Mouse (Mus musculus) hindbrain, postnatal 0 days (tissue): Measurements from ENCODE around the gene Usp18. TPM values are rescaled to one million over a fixed set of nuclear protein-coding genes. Genes with fewer than 3 reads are reported as not detected.

ENCODE experiments used
- ATAC-seq: fragments of 200-750 bp; cut with Nextera tagmentation; 2 replicates; pipeline ENCODE4 v1.8.0; 2017; ENCODE audit warnings: mild to moderate bottlenecking, moderate TSS enrichment, moderate library complexity
- DNase-seq: peaks from one replicate; pipeline ENCODE4 v3.0.0-alpha.2; 2015; ENCODE audit warnings: low spot score
- H3K27ac ChIP-seq: fragments of 300-500 bp; sonication (generic); 2 replicates; pipeline ENCODE4 v1.5.1; 2014; ENCODE audit warnings: mild to moderate bottlenecking
- H3K27me3 ChIP-seq: fragments of 300-500 bp; sonication (generic); 2 replicates; pipeline ENCODE4 v1.6.1; 2014; ENCODE audit warnings: low read length, mixed read lengths; ENCODE audit not compliant: insufficient read depth
- H3K36me3 ChIP-seq: fragments of 300-500 bp; sonication (generic); 2 replicates; pipeline ENCODE4 v1.6.1; 2014; ENCODE audit warnings: low read length, mixed read lengths; ENCODE audit not compliant: insufficient read depth
- H3K4me1 ChIP-seq: fragments of 300-500 bp; sonication (generic); 2 replicates; pipeline ENCODE4 v1.6.1; 2014; ENCODE audit warnings: antibody characterized with exemption, low read length, mixed read lengths; ENCODE audit not compliant: insufficient read depth
- H3K4me2 ChIP-seq: fragments of 300-500 bp; sonication (generic); 2 replicates; pipeline ENCODE4 v1.6.1; 2014; ENCODE audit warnings: low read depth, mild to moderate bottlenecking, low read length, moderate library complexity, mixed read lengths
- H3K4me3 ChIP-seq: fragments of 300-500 bp; sonication (generic); 2 replicates; pipeline ENCODE4 v1.5.1; 2014; ENCODE audit warnings: low read length
- H3K9ac ChIP-seq: fragments of 300-500 bp; sonication (generic); replicated peaks from 2 replicates; pipeline ENCODE4 v1.6.1; 2014; ENCODE audit warnings: mild to moderate bottlenecking, low read length, moderate library complexity, mixed read lengths
- H3K9me3 ChIP-seq: fragments of 300-500 bp; sonication (generic); 2 replicates; pipeline ENCODE4 v1.6.1; 2016; ENCODE audit warnings: low read length, mixed read lengths
- CTCF ChIP-seq: IDR thresholded peaks from 2 replicates; pipeline ENCODE4 v1.5.1; 2016; ENCODE audit warnings: antibody characterized with exemption, control low read depth, low read depth
- WGBS: fragments of 180-500 bp; shearing (Covaris S2); extraction: QIAGEN DNeasy Blood & Tissue Kit; methylation state at CpG from one replicate; pipeline ENCODE4 v1.1.7; 2014; 5-methylcytosine and 5-hydroxymethylcytosine counted together
- polyA plus RNA-seq: library from polyadenylated mRNA; unstranded; fragments of >200 nt; fragmentation: Nextera tagmentation; extraction: Ambion mirVana; gene quantifications from 2 replicates; pipeline ENCODE4 v1.2.1, GENCODE M21; 2015
- total RNA-seq: library from RNA; depleted of rRNA; stranded (reverse); fragments of >200 nt; gene quantifications from 2 replicates; pipeline ENCODE4 v1.2.3, GENCODE M21; 2014

Gene Usp18
- total and polyA plus RNA-seq, 2 experiments from 2014 or later, result 2.7 to 3.2 TPM

DNA sequence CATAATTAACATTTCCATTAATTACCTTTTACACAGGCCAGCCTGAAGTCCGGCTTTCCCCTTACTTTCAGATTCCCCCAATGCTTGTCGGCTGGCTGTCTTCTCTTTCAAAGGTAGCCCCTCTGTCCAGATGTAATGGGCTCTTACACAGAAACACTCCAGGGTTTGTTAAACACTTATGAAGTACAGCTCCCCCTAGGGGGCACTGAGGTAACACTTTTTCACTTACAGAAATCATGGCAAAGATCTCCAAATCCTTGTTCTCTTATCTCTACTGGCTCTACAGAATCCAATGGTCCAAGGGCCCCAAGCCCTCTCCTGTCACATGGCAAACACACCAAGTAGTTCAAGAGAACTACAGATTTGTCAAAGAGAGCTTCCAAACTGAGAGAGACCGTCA, 28.6 kb downstream of the Usp18 start:
- ATAC-seq (no peak), DNase-seq (peak; percentile 63)
- Histone ChIP-seq H3K36me3 (no peaks in the 10 kb centered on the region), H3K4me3 (no peak overlapping the region), H3K4me2 (no peak overlapping the region), H3K4me1 (no peaks in the 10 kb centered on the region), H3K27ac (no peak overlapping the region), H3K9ac (no peak overlapping the region), H3K27me3 (no peaks in the 10 kb centered on the region), H3K9me3 (no peaks in the 10 kb centered on the region)
- 72% methylated on average over 3 of the region's 3 CpGs for WGBS
- peak; percentile 55 for TF ChIP-seq CTCF

DNA sequence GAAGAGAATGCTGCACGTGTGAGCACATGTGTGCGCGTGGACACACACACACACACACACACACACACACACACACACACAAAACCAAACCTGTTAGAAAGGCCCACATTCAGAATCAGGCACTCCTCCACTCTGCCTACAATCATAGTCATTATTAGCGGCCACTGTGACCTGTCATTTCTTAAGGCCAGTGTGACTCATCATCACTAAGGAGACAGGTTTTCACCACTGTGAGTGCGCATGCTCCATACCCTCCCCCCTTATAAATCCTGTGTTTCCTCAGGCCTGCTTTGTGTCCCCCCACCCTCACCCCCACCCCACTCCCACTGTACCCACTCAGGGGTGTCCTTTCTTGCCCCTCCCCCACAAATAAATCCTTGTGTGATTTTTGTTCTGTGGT, 38.4 kb downstream of the Usp18 start:
- Histone ChIP-seq H3K27ac (no peak overlapping the region), H3K27me3 (no peaks in the 10 kb centered on the region), H3K36me3 (no peaks in the 10 kb centered on the region), H3K4me1 (no peaks in the 10 kb centered on the region), H3K9me3 (no peaks in the 10 kb centered on the region), H3K9ac (no peak overlapping the region), H3K4me3 (no peak overlapping the region), H3K4me2 (no peak overlapping the region)
- WGBS, result 93% methylated on average over 5 of the region's 5 CpGs
- no peak for DNase-seq
- no peak for ATAC-seq
- no peak for TF ChIP-seq CTCF

DNA sequence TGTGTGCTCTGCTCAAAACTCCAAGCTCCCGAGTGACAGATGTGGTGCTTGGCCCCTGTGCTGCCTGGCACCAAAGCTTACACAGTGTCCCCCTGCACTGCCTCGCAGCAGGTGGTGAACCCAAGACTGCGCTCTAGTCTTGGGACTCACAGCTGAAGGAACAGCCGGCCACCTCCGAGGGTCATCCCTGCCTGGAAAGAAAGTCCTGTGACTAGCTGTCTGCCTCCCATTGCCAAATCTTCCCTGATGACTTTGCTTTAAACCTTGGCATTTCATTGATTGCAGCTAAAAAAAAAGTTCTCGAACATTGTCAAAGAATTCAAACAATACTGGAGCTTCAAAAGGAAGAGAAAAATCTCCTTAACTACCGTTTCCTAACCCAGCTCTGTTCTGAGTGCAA, 53.6 kb downstream of the Usp18 start:
- DNase-seq (no peak), ATAC-seq (no peak)
- no peak overlapping the region for H3K4me2 ChIP-seq
- no peaks in the 10 kb centered on the region for H3K36me3 ChIP-seq
- TF ChIP-seq CTCF, result no peak
- no peaks in the 10 kb centered on the region for H3K4me1 ChIP-seq
- no peaks in the 10 kb centered on the region for H3K27me3 ChIP-seq
- no peak overlapping the region for H3K27ac ChIP-seq
- H3K9me3 ChIP-seq, result no peaks in the 10 kb centered on the region
- no peak overlapping the region for H3K9ac ChIP-seq
- 39% methylated on average over 7 of the region's 7 CpGs for WGBS
- H3K4me3 ChIP-seq, result no peak overlapping the region

DNA sequence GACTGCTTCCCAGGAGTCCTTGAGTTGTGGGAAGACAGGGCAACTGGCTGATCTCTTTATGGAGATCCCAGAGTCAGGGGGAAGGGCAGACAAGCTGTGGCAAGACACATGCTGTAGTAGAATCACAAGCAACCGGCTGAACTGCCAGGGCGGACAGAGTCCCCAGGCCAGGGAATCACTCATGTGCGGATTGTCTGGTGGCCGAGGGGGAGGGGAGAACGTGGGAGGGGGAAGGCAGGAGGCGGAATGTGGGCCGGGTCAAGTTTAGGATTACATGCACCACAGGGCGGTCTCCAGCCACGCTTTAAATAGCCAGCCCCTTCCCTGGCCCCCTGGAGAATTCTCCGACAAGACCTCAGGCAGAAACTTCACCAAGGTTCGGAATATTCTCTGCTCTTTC, 54.2 kb downstream of the Usp18 start, which contains the start of gene Slc6a13:
Gene Slc6a13, plus strand, starts transcription at position 274 of the 400 bp plus-strand sequence.
- H3K27me3 ChIP-seq, result no peaks in the 10 kb centered on the region
- WGBS, result 6% methylated on average over 11 of the region's 11 CpGs
- H3K4me3 ChIP-seq, result no peak within 1 kb of the TSS
- no peak within 1 kb of the TSS for H3K9ac ChIP-seq
- no peak within 1 kb of the TSS for H3K27ac ChIP-seq
- H3K9me3 ChIP-seq, result no peaks in the 10 kb centered on the region
- H3K36me3 ChIP-seq, result no peaks in the 10 kb centered on the region
- no peak for ATAC-seq
- H3K4me1 ChIP-seq, result no peaks in the 10 kb centered on the region
- TF ChIP-seq CTCF, result no peak
- no peak within 1 kb of the TSS for H3K4me2 ChIP-seq
- DNase-seq, result no peak

DNA sequence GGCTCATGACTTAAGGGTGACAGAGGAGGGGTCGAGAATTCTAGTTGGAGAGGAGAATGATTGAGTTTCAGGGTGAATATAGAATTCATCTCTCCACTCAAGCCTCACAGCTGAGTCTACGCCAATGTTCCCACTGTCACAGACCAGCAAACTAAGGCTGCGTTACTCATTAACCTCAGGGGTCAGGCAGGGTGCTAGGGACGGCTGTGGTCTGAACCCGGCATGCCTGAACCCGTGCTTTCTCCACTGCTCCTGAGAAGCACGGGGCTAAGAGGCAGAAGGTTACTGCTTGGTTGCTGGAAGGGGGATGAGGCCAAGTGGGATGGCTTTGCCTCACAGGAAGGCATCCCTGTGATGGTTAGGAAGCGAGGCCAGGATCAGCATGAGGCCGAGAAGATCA, 54.8 kb downstream of the Usp18 start:
- H3K27ac ChIP-seq, result no peak overlapping the region
- H3K9me3 ChIP-seq, result no peaks in the 10 kb centered on the region
- no peaks in the 10 kb centered on the region for H3K27me3 ChIP-seq
- no peak for TF ChIP-seq CTCF
- ATAC-seq, result no peak
- 58% methylated on average over 9 of the region's 9 CpGs for WGBS
- no peak overlapping the region for H3K9ac ChIP-seq
- H3K36me3 ChIP-seq, result no peaks in the 10 kb centered on the region
- DNase-seq, result no peak
- H3K4me3 ChIP-seq, result no peak overlapping the region
- H3K4me2 ChIP-seq, result no peak overlapping the region
- no peaks in the 10 kb centered on the region for H3K4me1 ChIP-seq

DNA sequence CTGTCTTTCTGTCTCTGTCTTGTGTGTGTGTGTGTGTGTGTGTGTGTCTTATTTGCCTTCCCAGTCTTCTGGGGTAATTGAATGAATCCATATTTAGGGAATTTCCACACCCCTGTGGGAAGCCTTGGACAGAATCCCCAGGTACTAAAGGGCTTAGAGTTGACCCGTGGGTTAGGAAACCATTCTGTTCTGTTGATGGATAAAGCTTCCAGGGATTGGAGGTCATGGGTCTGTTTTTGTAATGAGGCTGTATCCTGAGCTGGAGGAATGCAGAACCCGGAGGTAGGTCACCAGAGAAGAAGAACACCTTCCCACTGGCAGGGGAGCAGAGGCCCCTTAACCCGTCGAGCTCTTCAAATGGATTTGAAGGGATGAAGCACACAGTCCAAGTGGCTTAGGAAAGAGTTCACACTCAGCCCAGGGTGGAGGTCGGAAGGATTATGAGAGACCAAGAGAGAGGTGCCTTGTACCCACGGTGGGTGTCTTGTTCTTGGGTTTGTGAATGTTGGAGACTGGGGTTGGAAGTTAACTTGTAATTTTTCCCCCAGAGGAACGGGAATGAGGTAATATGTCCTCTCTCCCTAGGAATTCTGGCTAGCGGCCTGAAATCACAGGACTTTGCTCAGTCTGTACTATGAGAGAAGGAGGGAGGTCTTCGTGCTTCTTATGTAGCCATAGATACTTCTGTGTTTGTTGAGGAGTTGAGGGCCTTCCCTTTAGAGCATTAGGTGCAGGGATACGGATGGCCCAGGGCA, 57.9 kb downstream of the Usp18 start:
- WGBS, result 66% methylated on average over 10 of the region's 10 CpGs
- ATAC-seq (no peak), DNase-seq (no peak)
- Histone ChIP-seq H3K27me3 (no peaks in the 10 kb centered on the region), H3K4me3 (no peak overlapping the region), H3K4me1 (no peaks in the 10 kb centered on the region), H3K4me2 (no peak overlapping the region), H3K36me3 (no peaks in the 10 kb centered on the region), H3K27ac (no peak overlapping the region), H3K9ac (no peak overlapping the region), H3K9me3 (no peaks in the 10 kb centered on the region)
- no peak for TF ChIP-seq CTCF

DNA sequence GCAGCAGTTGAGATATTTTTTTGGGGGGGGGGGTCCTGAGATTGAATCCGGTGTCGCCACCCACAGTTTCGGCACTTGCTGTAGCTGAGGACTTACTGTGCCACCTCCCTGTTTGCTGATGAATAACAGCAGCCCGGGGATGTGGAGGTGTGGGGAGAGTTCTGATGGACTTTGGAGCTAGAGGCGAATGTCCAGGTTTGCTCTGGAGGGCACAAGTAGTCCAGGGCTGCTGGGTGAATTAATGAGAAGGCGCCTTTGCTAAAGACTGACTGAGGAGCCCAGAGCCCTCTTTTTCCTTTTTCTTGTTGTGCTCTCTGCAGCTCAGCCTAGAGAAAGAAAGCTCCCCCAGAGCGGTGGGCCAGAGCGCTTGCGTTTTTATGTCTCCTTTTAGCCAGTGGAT, 58.9 kb downstream of the Usp18 start:
- Histone ChIP-seq H3K4me2 (no peak overlapping the region), H3K27me3 (no peaks in the 10 kb centered on the region), H3K9ac (no peak overlapping the region), H3K9me3 (no peaks in the 10 kb centered on the region), H3K36me3 (no peaks in the 10 kb centered on the region), H3K4me3 (no peak overlapping the region), H3K27ac (no peak overlapping the region), H3K4me1 (no peaks in the 10 kb centered on the region)
- no peak for TF ChIP-seq CTCF
- DNase-seq (no peak), ATAC-seq (no peak)
- WGBS, result 80% methylated on average over 9 of the region's 9 CpGs
